Mouse (Mus musculus) megakaryocyte, embryonic 14.5 days (primary cell): ENCODE results near the gene Tcl1b5. TPM values are rescaled to one million over a fixed set of nuclear protein-coding genes. Genes with fewer than 3 reads are reported as not detected.
"Not testable (repeated sequence)": the region's sequence is repeated elsewhere in the genome, so short reads cannot be mapped to it uniquely, and the experiment has no call there.

ENCODE experiments used
- H3K27me3 ChIP-seq: replicated peaks from 2 replicates; pipeline ENCODE3; 2012; ENCODE audit warnings: inconsistent platforms
- H3K36me3 ChIP-seq: replicated peaks from 2 replicates; pipeline ENCODE3; 2012; ENCODE audit warnings: low read length, inconsistent platforms, mixed read lengths
- H3K4me1 ChIP-seq: 2 replicates; pipeline ENCODE4 v1.6.1; 2012; ENCODE audit warnings: inconsistent platforms
- H3K4me3 ChIP-seq: replicated peaks from 2 replicates; pipeline ENCODE3; 2012; ENCODE audit warnings: moderate library complexity, mild to moderate bottlenecking, inconsistent platforms
- H3K9me3 ChIP-seq: 2 replicates; pipeline ENCODE4 v1.6.1; 2012; ENCODE audit warnings: inconsistent platforms
- FLI1 ChIP-seq: IDR thresholded peaks from 2 replicates; pipeline ENCODE4 v1.6.1; 2012; ENCODE audit warnings: low read length, inconsistent platforms, mixed read lengths
- GATA1 ChIP-seq: IDR thresholded peaks from 3 replicates; pipeline ENCODE4 v1.6.1; 2012; ENCODE audit warnings: mixed read lengths, low read length, inconsistent platforms, borderline replicate concordance
- polyA plus RNA-seq: library from polyadenylated mRNA; stranded (reverse); fragments of >175 nt; gene quantifications from 2 replicates; pipeline ENCODE4 v1.2.3, GENCODE M21; 2012; ENCODE audit warnings: low replicate concordance; ENCODE audit not compliant: insufficient read depth

Gene Tcl1b5
- polyA plus RNA-seq, 1 experiment = not detected

DNA sequence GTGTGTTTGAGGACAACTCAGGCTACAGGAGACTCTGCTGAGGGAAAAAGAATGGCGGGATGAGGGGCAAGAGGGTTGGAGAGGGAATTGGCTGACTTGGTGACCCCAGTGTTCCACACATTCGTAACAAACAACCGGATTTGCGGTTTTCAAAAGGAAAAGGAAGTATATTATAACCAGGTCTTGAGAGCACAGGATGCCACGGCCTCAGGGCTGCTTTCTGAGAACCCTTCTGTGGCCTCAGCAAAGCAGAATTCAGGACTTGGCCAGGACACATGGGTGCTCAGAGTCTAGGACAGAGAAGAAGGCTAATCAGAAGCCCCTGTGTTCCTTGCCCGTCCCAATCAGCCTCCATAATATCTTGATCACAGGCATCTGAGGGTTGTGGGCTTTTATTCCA is 17.3 kb upstream of the Tcl1b5 start:
- TF ChIP-seq FLI1 = no peak
- TF ChIP-seq GATA1 = no peak
- H3K36me3 ChIP-seq = no peaks in the 10 kb centered on the region
- peaks cover 3% of the 10 kb centered on the region for H3K9me3 ChIP-seq
- H3K4me1 ChIP-seq = no peaks in the 10 kb centered on the region
- H3K27me3 ChIP-seq = peaks cover 1% of the 10 kb centered on the region
- H3K4me3 ChIP-seq = no peak overlapping the region

DNA sequence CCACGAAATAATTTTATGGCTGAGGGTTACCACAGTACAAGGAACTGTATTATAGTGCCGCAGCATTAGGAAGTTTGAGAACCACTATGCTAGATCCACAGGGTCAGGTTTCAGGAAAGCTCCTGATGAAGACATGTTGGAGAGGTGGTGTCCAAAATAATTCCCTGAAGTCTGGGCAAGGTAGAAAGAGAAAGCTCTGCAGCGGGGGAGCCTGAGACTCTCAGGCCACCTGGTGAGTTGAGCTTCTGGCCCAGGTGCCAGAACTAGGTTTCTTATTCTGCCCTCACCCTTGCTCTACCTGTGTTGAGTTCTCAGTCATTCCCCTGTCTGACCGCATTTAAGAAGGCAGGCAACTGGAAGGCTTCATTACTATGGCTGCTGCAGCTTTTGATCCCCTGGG is 16.8 kb upstream of the Tcl1b5 start, which contains the start of gene Tcl1b1:
TSS of gene Tcl1b1 (plus strand) at position 301 of the 400 bp plus-strand sequence.
- H3K27me3 ChIP-seq = peaks cover 1% of the 10 kb centered on the region

DNA sequence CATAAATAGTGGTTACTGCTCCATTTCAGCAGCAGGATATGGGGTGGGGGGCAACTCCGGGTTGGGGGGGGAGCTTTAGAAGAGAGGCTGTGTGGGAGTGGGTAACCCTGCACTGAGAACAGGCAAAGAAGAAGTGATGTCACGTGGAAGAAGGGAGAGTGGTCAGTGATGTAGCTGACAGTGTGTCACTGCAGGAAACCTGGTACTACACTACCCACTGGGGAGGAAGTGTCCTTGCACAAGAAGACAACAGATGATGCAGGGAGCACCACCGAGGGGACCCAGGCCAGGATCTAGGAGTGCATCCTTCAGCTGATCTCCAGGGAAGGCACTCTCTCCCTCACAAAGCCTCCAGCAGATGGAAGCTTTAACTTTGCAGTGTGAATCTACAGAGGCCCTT is 9.4 kb upstream of the Tcl1b5 start:
- Histone ChIP-seq H3K4me3 (no peak overlapping the region), H3K9me3 (peaks cover 8% of the 10 kb centered on the region), H3K27me3 (peaks cover 3% of the 10 kb centered on the region), H3K36me3 (no peaks in the 10 kb centered on the region), H3K4me1 (no peaks in the 10 kb centered on the region)
- TF ChIP-seq FLI1 (no peak), GATA1 (no peak)

More for the DNA sequence above, 16.8 kb upstream of the Tcl1b5 start, which contains the start of gene Tcl1b1:
- no peaks in the 10 kb centered on the region for H3K4me1 ChIP-seq
- H3K4me3 ChIP-seq = no peak within 1 kb of the TSS
- no peaks in the 10 kb centered on the region for H3K36me3 ChIP-seq
- no peaks in the 10 kb centered on the region for H3K9me3 ChIP-seq
- TF ChIP-seq GATA1 = no peak

DNA sequence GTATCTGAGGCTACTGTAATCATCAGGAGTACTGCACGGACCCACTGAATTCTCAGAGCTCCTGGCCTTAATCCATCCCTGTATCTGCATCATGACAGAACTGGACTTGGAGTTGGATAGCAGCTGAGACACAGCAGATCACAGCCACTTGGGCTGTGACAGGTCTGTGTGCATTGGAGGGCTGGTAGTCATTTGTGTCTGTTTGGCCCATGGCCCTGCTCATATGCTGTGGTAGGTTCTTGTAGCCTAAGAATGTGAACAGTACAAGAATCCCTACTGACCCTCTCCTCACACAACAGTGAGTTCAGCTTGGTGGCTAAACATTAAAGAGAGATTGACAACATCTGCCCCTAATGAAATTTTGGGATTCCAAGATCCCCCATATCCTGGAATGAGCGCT is 2.8 kb upstream of the Tcl1b5 start:
- Histone ChIP-seq H3K9me3 (no peaks in the 10 kb centered on the region), H3K4me1 (no peaks in the 10 kb centered on the region), H3K27me3 (no peaks in the 10 kb centered on the region), H3K36me3 (no peaks in the 10 kb centered on the region), H3K4me3 (no peak overlapping the region)
- no peak for TF ChIP-seq GATA1
- no peak for TF ChIP-seq FLI1

DNA sequence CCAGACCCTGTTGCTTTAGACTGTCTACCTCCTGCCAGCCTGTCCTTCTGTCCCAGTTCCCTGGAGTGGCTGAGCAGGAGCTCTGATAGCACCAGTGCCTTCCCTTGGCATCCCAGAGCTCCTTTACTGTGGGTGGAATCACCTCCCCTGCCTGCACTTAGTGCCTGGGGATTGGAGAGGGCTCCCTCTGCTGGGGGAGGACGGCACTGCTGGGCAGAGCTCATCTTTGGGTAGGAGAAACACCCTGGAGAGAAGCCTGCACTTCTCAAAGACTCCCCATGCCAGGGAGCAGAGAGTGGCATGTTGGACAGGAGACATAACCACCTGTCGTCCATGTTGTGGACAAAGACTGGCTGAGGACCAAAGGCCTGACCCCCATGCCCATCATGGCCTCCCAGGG is 1.8 kb upstream of the Tcl1b5 start:
- not testable (repeated sequence) for H3K9me3 ChIP-seq, H3K4me1 ChIP-seq, H3K4me3 ChIP-seq, H3K27me3 ChIP-seq, H3K36me3 ChIP-seq

GRCm38 (mm10) chr12:105181040-105181644 is 5.0 kb downstream of the Tcl1b5 start:
- H3K4me1 ChIP-seq, H3K9me3 ChIP-seq, H3K4me3 ChIP-seq, H3K36me3 ChIP-seq, H3K27me3 ChIP-seq: not testable (repeated sequence)

DNA sequence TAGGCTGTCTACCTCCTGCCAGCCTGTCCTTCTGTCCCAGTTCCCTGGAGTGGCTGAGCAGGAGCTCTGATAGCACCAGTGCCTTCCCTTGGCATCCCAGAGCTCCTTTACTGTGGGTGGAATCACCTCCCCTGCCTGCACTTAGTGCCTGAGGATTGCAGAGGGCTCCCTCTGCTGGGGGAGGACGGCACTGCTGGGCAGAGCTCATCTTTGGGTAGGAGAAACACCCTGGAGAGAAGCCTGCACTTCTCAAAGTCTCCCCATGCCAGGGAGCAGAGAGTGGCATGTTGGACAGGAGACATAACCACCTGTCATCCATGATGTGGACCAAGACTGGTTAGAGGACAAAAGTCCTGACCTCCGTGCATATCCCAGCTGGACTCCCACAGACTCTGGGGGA is 12.8 kb downstream of the Tcl1b5 start:
- not testable (repeated sequence) for H3K4me1 ChIP-seq, H3K27me3 ChIP-seq, H3K36me3 ChIP-seq, H3K4me3 ChIP-seq, H3K9me3 ChIP-seq

DNA sequence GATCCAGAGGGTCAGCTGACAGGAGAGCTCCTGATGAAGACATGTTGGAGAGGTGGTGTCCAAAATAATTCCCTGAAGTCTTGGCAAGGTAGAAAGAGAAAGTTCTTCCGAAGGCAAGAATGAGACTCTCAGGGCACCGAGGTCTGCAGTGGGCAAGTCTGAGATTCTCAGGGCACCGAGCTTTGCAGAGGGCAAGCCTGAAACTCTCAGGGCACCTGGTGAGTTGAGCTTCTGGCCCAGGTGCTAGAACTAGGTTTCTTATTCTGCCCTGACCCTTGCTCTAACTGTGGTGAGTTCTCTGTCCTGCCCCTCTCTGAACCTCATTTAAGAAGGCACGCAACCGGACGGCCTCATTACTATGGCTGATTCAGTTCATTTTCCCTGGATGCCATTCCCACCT is 14.6 kb downstream of the Tcl1b5 start, which contains the start of gene Tcl1b3:
TSS of gene Tcl1b3 (plus strand) at position 301 of the 400 bp plus-strand sequence.
- H3K4me1 ChIP-seq, H3K9me3 ChIP-seq, H3K27me3 ChIP-seq, H3K36me3 ChIP-seq, H3K4me3 ChIP-seq: not testable (repeated sequence)

GRCm38 (mm10) chr12:105199684-105200497 is 23.7 kb downstream of the Tcl1b5 start:
- H3K27me3 ChIP-seq, H3K36me3 ChIP-seq, H3K4me1 ChIP-seq, H3K4me3 ChIP-seq, H3K9me3 ChIP-seq: not testable (repeated sequence)

DNA sequence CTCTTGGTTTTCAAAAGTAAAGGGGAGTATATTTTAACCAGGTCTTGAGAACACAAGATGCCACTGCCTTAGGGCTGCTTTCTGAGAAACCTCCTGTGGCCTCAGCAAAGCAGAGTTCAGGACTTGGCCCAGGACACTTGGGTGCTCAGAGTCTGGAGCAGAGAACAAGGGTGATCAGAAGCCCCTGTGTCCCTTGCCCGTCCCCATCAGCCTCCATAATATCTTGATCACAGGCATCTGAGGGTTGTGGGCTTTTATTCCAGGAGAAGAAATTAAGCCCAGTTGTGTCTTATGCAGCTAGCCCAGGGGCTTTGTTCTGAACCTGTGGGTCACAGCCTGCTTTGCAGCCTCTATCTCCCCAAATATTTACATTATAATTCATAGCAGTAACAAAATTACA is 25.5 kb downstream of the Tcl1b5 start, which contains the start of gene Tcl1b4:
TSS of gene Tcl1b4 (plus strand) at position 301 of the 400 bp plus-strand sequence.
- H3K4me3 ChIP-seq, H3K27me3 ChIP-seq, H3K9me3 ChIP-seq, H3K36me3 ChIP-seq, H3K4me1 ChIP-seq: not testable (repeated sequence)

DNA sequence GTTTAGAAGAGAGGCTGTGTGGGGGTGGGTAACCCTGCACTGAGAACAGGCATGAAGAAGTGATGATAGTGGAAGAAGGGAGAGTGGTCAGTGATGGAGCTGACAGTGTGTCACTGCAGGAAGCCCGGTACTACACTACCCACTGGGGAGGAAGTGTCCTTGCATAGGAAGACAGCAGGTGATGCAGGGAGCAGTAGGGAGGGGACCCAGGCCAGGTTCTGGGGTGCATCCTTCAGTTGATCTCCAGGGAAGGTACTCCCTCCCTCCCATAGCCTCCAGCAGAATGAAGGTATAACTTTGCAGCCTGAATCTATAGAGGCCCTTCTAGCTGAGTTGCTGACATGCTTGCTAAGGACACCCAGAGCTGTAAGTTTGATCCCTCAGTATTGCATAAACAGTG is 30.9 kb downstream of the Tcl1b5 start:
- TF ChIP-seq GATA1 (no peak), FLI1 (no peak)
- Histone ChIP-seq H3K9me3 (peaks cover 8% of the 10 kb centered on the region), H3K4me3 (no peak overlapping the region), H3K36me3 (no peaks in the 10 kb centered on the region), H3K4me1 (no peaks in the 10 kb centered on the region), H3K27me3 (no peaks in the 10 kb centered on the region)
